In the genomic region with DNA sequence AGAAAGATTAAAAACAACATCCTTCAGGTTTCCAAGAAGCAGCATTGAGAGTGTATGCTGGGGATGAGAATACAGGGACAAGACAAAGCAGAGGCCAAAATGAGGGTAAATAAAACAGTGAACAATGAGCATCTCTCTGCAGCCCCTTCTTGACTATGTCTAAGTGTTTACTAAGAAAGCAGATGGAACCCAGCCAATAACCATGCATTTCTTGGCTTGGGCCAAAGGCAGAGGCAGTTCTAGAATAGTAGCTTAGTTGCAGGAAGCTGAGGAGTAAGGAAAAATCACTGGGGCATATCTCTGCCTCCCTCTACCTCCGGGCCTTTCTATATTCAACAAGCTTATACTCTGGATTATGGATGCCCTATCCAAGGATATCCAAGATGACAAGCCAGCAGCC, we compare ENCODE assay signal across 27 mouse cellular contexts. TPM values are rescaled to one million over a fixed set of nuclear protein-coding genes. Genes with fewer than 3 reads are reported as not detected.
DNase-seq lines count a peak whose midpoint lies in the region; ATAC-seq and TF ChIP-seq lines count a peak whose summit lies in the region.
"Had no signal": no experiment of that assay in that cellular context is flagged by ENCODE, and none has a peak within 500 bp of the region (broad histone marks: within the 10 kb centered on the region; RNA-seq: fewer than 3 reads in every experiment).

No protein-coding gene starts in this region.

- WGBS in embryonic facial prominence, embryonic 14.5 days, result 85% methylated on average over 1 of the region's 1 CpGs
- WGBS in embryonic facial prominence, embryonic 10.5 days, result 90% methylated on average over 1 of the region's 1 CpGs
- WGBS in lung, embryonic 15.5 days, result 67% methylated on average over 1 of the region's 1 CpGs
- WGBS in lung, postnatal 0 days, result 69% methylated on average over 1 of the region's 1 CpGs
- WGBS in midbrain, embryonic 11.5 days, result 97% methylated on average over 1 of the region's 1 CpGs
- 88% methylated on average over 1 of the region's 1 CpGs for WGBS in midbrain, embryonic 10.5 days

- H3K9me3 ChIP-seq in embryonic facial prominence, embryonic 14.5 days (ENCODE audit: control insufficient read depth, low read length), result no peaks in the 10 kb centered on the region
- no peaks in the 10 kb centered on the region for H3K9me3 ChIP-seq in embryonic facial prominence, embryonic 10.5 days
- no peaks in the 10 kb centered on the region for H3K9me3 ChIP-seq in lung, embryonic 15.5 days
- no peaks in the 10 kb centered on the region for H3K9me3 ChIP-seq in lung, postnatal 0 days (ENCODE audit: low read length)
- H3K9me3 ChIP-seq in midbrain, embryonic 11.5 days (ENCODE audit: control insufficient read depth, low read length), result no peaks in the 10 kb centered on the region
- H3K9me3 ChIP-seq in midbrain, embryonic 10.5 days (replicated peaks), result no peaks in the 10 kb centered on the region
- H3K9me3 ChIP-seq: embryonic facial prominence, embryonic 13.5 days; forebrain, embryonic 10.5 days; forebrain, embryonic 15.5 days; hindbrain, embryonic 12.5 days had no signal

- no peak overlapping the region for H3K4me2 ChIP-seq in embryonic facial prominence, embryonic 14.5 days (ENCODE audit: low read depth, low read length)
- H3K4me2 ChIP-seq in lung, embryonic 15.5 days, result no peak overlapping the region
- H3K4me2 ChIP-seq in lung, postnatal 0 days (replicated peaks; ENCODE audit: low read depth, low read length), result no peak overlapping the region
- H3K4me2 ChIP-seq in midbrain, embryonic 11.5 days, result no peak overlapping the region
- H3K4me2 ChIP-seq: embryonic facial prominence, embryonic 13.5 days; forebrain, embryonic 15.5 days; heart, embryonic 11.5 days; hindbrain, embryonic 12.5 days had no signal

- no peaks in the 10 kb centered on the region for H3K27me3 ChIP-seq in embryonic facial prominence, embryonic 14.5 days (replicated peaks; ENCODE audit: control insufficient read depth, insufficient read depth, low read length)
- no peaks in the 10 kb centered on the region for H3K27me3 ChIP-seq in embryonic facial prominence, embryonic 10.5 days (replicated peaks; ENCODE audit: low read depth, poor library complexity, severe bottlenecking)
- H3K27me3 ChIP-seq in lung, embryonic 15.5 days, result no peaks in the 10 kb centered on the region
- no peaks in the 10 kb centered on the region for H3K27me3 ChIP-seq in lung, postnatal 0 days (replicated peaks; ENCODE audit: insufficient read depth, low read length)
- no peaks in the 10 kb centered on the region for H3K27me3 ChIP-seq in midbrain, embryonic 11.5 days (ENCODE audit: control insufficient read depth, insufficient read depth, low read length)
- H3K27me3 ChIP-seq in midbrain, embryonic 10.5 days (ENCODE audit: low read depth, poor library complexity, severe bottlenecking), result no peaks in the 10 kb centered on the region
- H3K27me3 ChIP-seq: embryonic facial prominence, embryonic 13.5 days; forebrain, embryonic 15.5 days; hindbrain, embryonic 12.5 days; Patski had no signal

- TF ChIP-seq CTCF in lung, postnatal 0 days (IDR thresholded peaks at IDR 0.05), result no peak

- TF ChIP-seq EP300 in lung, postnatal 0 days (IDR thresholded peaks at IDR 0.05), result no peak

- peaks cover 7% of the 10 kb centered on the region; the same call in 1 of the 2 replicates for H3K4me1 ChIP-seq in embryonic facial prominence, embryonic 14.5 days (ENCODE audit: control insufficient read depth, insufficient read depth, low read length)
- 0 out of 2 replicates have a peak, but pooled peaks cover 2% of the 10 kb centered on the region for H3K4me1 ChIP-seq in embryonic facial prominence, embryonic 10.5 days
- H3K4me1 ChIP-seq in lung, embryonic 15.5 days, result peaks cover 12% of the 10 kb centered on the region; the same call in 1 of the 2 replicates
- H3K4me1 ChIP-seq in lung, postnatal 0 days (ENCODE audit: insufficient read depth, low read depth, low read length), result no peaks in the 10 kb centered on the region
- no peaks in the 10 kb centered on the region for H3K4me1 ChIP-seq in midbrain, embryonic 11.5 days (ENCODE audit: control insufficient read depth, insufficient read depth, low read length)
- no peaks in the 10 kb centered on the region for H3K4me1 ChIP-seq in midbrain, embryonic 10.5 days
- H3K4me1 ChIP-seq: forebrain, embryonic 10.5 days; forebrain, embryonic 15.5 days; hindbrain, embryonic 12.5 days had no signal

- DNase-seq in embryonic facial prominence, embryonic 14.5 days (ENCODE audit: low spot score), result peak; percentile 31
- no peak for DNase-seq in embryonic facial prominence, embryonic 10.5 days (ENCODE audit: low spot score)
- DNase-seq in kidney, postnatal 10 days, result peak; percentile 11
- DNase-seq in kidney, postnatal 25 days, result no peak
- no peak for DNase-seq in lung, postnatal 0 days (ENCODE audit: low spot score)
- DNase-seq in midbrain, embryonic 11.5 days (ENCODE audit: low spot score, missing footprints), result peak; percentile 56
- no peak for DNase-seq in midbrain, embryonic 10.5 days (ENCODE audit: low spot score)
- DNase-seq: adrenal gland, postnatal 10 days; adrenal gland, postnatal 36 days; cerebellum, adult 11 months; cerebellum, adult 2 months; cerebellum, adult 9-11 months; cerebellum, postnatal 25 days; gastrocnemius, postnatal 10 days; gastrocnemius, postnatal 36 days; heart, adult 11 months had no signal

- ATAC-seq in embryonic facial prominence, embryonic 14.5 days (ENCODE audit: low read depth), result no peak
- ATAC-seq in lung, embryonic 15.5 days (ENCODE audit: borderline replicate concordance, extremely low read depth, low FRiP score, low TSS enrichment), result peak; percentile 68; the same call in 1 of the 2 replicates
- no peak for ATAC-seq in lung, postnatal 0 days
- no peak for ATAC-seq in midbrain, embryonic 11.5 days (ENCODE audit: low FRiP score)
- ATAC-seq: forebrain, embryonic 15.5 days; hindbrain, embryonic 16.5 days; inflammation-experienced regulatory T-cells, adult 6 months; Patski had no signal

- H3K9ac ChIP-seq in embryonic facial prominence, embryonic 14.5 days (ENCODE audit: low read depth, low read length), result no peak overlapping the region
- H3K9ac ChIP-seq in lung, embryonic 15.5 days, result no peak overlapping the region
- H3K9ac ChIP-seq in lung, postnatal 0 days (replicated peaks; ENCODE audit: low read depth), result no peak overlapping the region
- H3K9ac ChIP-seq in midbrain, embryonic 11.5 days (ENCODE audit: low read length), result no peak overlapping the region
- H3K9ac ChIP-seq: embryonic facial prominence, embryonic 13.5 days; forebrain, embryonic 15.5 days; hindbrain, embryonic 12.5 days had no signal

- no peak overlapping the region for H3K27ac ChIP-seq in embryonic facial prominence, embryonic 14.5 days (replicated peaks; ENCODE audit: low read depth, low read length)
- no peak overlapping the region for H3K27ac ChIP-seq in embryonic facial prominence, embryonic 10.5 days (replicated peaks)
- H3K27ac ChIP-seq in lung, embryonic 15.5 days, result no peak overlapping the region
- no peak overlapping the region for H3K27ac ChIP-seq in lung, postnatal 0 days (ENCODE audit: low read length)
- H3K27ac ChIP-seq in midbrain, embryonic 11.5 days (ENCODE audit: low read depth, low read length), result no peak overlapping the region
- no peak overlapping the region for H3K27ac ChIP-seq in midbrain, embryonic 10.5 days (replicated peaks)
- H3K27ac ChIP-seq: embryonic facial prominence, embryonic 13.5 days; forebrain, embryonic 10.5 days; forebrain, embryonic 15.5 days; hindbrain, embryonic 12.5 days had no signal

- no peak overlapping the region for H3K4me3 ChIP-seq in embryonic facial prominence, embryonic 14.5 days (ENCODE audit: low read depth, low read length)
- no peak overlapping the region for H3K4me3 ChIP-seq in embryonic facial prominence, embryonic 10.5 days
- H3K4me3 ChIP-seq in lung, embryonic 15.5 days, result no peak overlapping the region
- no peak overlapping the region for H3K4me3 ChIP-seq in lung, postnatal 0 days (ENCODE audit: low read depth, low read length)
- H3K4me3 ChIP-seq in midbrain, embryonic 11.5 days (ENCODE audit: low read depth, low read length), result no peak overlapping the region
- H3K4me3 ChIP-seq in midbrain, embryonic 10.5 days, result no peak overlapping the region
- H3K4me3 ChIP-seq: embryonic facial prominence, embryonic 13.5 days; forebrain, embryonic 10.5 days; forebrain, embryonic 15.5 days; hindbrain, embryonic 12.5 days had no signal

- no peaks in the 10 kb centered on the region for H3K36me3 ChIP-seq in embryonic facial prominence, embryonic 14.5 days (ENCODE audit: control insufficient read depth, insufficient read depth, low read length)
- no peaks in the 10 kb centered on the region for H3K36me3 ChIP-seq in embryonic facial prominence, embryonic 10.5 days (replicated peaks)
- no peaks in the 10 kb centered on the region for H3K36me3 ChIP-seq in lung, embryonic 15.5 days
- no peaks in the 10 kb centered on the region for H3K36me3 ChIP-seq in lung, postnatal 0 days (ENCODE audit: insufficient read depth, low read length)
- no peaks in the 10 kb centered on the region for H3K36me3 ChIP-seq in midbrain, embryonic 11.5 days (ENCODE audit: control insufficient read depth, insufficient read depth, low read length)
- H3K36me3 ChIP-seq in midbrain, embryonic 10.5 days, result no peaks in the 10 kb centered on the region
- H3K36me3 ChIP-seq: embryonic facial prominence, embryonic 13.5 days; forebrain, embryonic 10.5 days; forebrain, embryonic 15.5 days; hindbrain, embryonic 12.5 days had no signal

RNA-seq across cellular contexts. Expression of a gene that starts 5.8 kb away (rescaled TPM):
- polyA plus RNA-seq in embryonic facial prominence, embryonic 14.5 days (2014; fragmentation: Nextera tagmentation; extraction: Ambion mirVana), result 1.4 TPM in 2 replicates
- 0.11 and 0.12 TPM in 2 replicates for polyA plus RNA-seq in embryonic facial prominence, embryonic 10.5 days (2016; fragmentation: Nextera tagmentation; extraction: Ambion mirVana)
- polyA plus RNA-seq in lung, embryonic 15.5 days (2015; fragmentation: Nextera tagmentation; extraction: Ambion mirVana), result 0.65 and 0.96 TPM in 2 replicates
- polyA plus RNA-seq in lung, postnatal 0 days (2015; fragmentation: Nextera tagmentation; extraction: Ambion mirVana), result 1.2 and 1.3 TPM in 2 replicates
- polyA plus RNA-seq in midbrain, embryonic 11.5 days (2014; fragmentation: Nextera tagmentation; extraction: Ambion mirVana), result 0.37 and 0.44 TPM in 2 replicates
- polyA plus RNA-seq in midbrain, embryonic 10.5 days (2016; fragmentation: Nextera tagmentation; extraction: Ambion mirVana), result 0.10 and 0.17 TPM in 2 replicates
- polyA plus RNA-seq: inflammation-experienced regulatory T-cells, adult 6 months had no signal

RNA-seq across cellular contexts. Expression of a gene that starts 37.3 kb away (rescaled TPM):
- 0.88 and 1.1 TPM in 2 replicates for polyA plus RNA-seq in embryonic facial prominence, embryonic 14.5 days (2014; fragmentation: Nextera tagmentation; extraction: Ambion mirVana)
- polyA plus RNA-seq in embryonic facial prominence, embryonic 10.5 days (2016; fragmentation: Nextera tagmentation; extraction: Ambion mirVana), result 0.62 and 0.68 TPM in 2 replicates
- 1.2 and 1.7 TPM in 2 replicates for polyA plus RNA-seq in lung, embryonic 15.5 days (2015; fragmentation: Nextera tagmentation; extraction: Ambion mirVana)
- polyA plus RNA-seq in lung, postnatal 0 days (2015; fragmentation: Nextera tagmentation; extraction: Ambion mirVana), result 1.1 TPM in 2 replicates
- 0.20 and 0.25 TPM in 2 replicates for polyA plus RNA-seq in midbrain, embryonic 11.5 days (2014; fragmentation: Nextera tagmentation; extraction: Ambion mirVana)
- 0.21 and 0.36 TPM in 2 replicates for polyA plus RNA-seq in midbrain, embryonic 10.5 days (2016; fragmentation: Nextera tagmentation; extraction: Ambion mirVana)
- polyA plus RNA-seq: Patski had no signal

RNA-seq across cellular contexts. Expression of a gene that starts 46.4 kb away (rescaled TPM):
- 0.12 and 0.18 TPM in 2 replicates for polyA plus RNA-seq in embryonic facial prominence, embryonic 14.5 days (2014; fragmentation: Nextera tagmentation; extraction: Ambion mirVana)
- not detected in 2 replicates for polyA plus RNA-seq in embryonic facial prominence, embryonic 10.5 days (2016; fragmentation: Nextera tagmentation; extraction: Ambion mirVana)
- not detected in 2 replicates for polyA plus RNA-seq in lung, embryonic 15.5 days (2015; fragmentation: Nextera tagmentation; extraction: Ambion mirVana)
- polyA plus RNA-seq in lung, postnatal 0 days (2015; fragmentation: Nextera tagmentation; extraction: Ambion mirVana), result not detected in 2 replicates
- polyA plus RNA-seq in midbrain, embryonic 11.5 days (2014; fragmentation: Nextera tagmentation; extraction: Ambion mirVana), result not detected in 2 replicates
- polyA plus RNA-seq in midbrain, embryonic 10.5 days (2016; fragmentation: Nextera tagmentation; extraction: Ambion mirVana), result not detected in 2 replicates
- polyA plus RNA-seq: cerebellum, adult 2 months; embryonic facial prominence, embryonic 13.5 days; forebrain, embryonic 15.5 days; heart, embryonic 11.5 days; heart, embryonic 14.5 days; heart, postnatal 0 days; hindbrain, embryonic 12.5 days; hindbrain, embryonic 16.5 days; inflammation-experienced regulatory T-cells, adult 6 months had no signal

RNA-seq across cellular contexts. Expression of a gene that starts 53.1 kb away (rescaled TPM):
- polyA plus RNA-seq in embryonic facial prominence, embryonic 14.5 days (2014; fragmentation: Nextera tagmentation; extraction: Ambion mirVana), result 0.89 TPM in 1 of 2 replicates, not detected in the other
- not detected in 2 replicates for polyA plus RNA-seq in embryonic facial prominence, embryonic 10.5 days (2016; fragmentation: Nextera tagmentation; extraction: Ambion mirVana)
- polyA plus RNA-seq in lung, embryonic 15.5 days (2015; fragmentation: Nextera tagmentation; extraction: Ambion mirVana), result not detected in 2 replicates
- not detected in 2 replicates for polyA plus RNA-seq in lung, postnatal 0 days (2015; fragmentation: Nextera tagmentation; extraction: Ambion mirVana)
- polyA plus RNA-seq in midbrain, embryonic 11.5 days (2014; fragmentation: Nextera tagmentation; extraction: Ambion mirVana), result not detected in 2 replicates
- not detected in 2 replicates for polyA plus RNA-seq in midbrain, embryonic 10.5 days (2016; fragmentation: Nextera tagmentation; extraction: Ambion mirVana)
- polyA plus RNA-seq: cerebellum, adult 2 months; embryonic facial prominence, embryonic 13.5 days; forebrain, embryonic 10.5 days; forebrain, embryonic 15.5 days; heart, embryonic 11.5 days; heart, embryonic 14.5 days; heart, postnatal 0 days; hindbrain, embryonic 12.5 days; hindbrain, embryonic 16.5 days; inflammation-experienced regulatory T-cells, adult 6 months; Patski had no signal

Comparison
In these comparisons a context has a peak if more than half of its experiments do, and no peak if none do; other contexts are left out.
1. DNase-seq: peak in embryonic facial prominence, embryonic 14.5 days (single experiment), kidney, postnatal 10 days (single experiment) and midbrain, embryonic 11.5 days (single experiment); none in embryonic facial prominence, embryonic 10.5 days (single experiment), kidney, postnatal 25 days (0 of 2), lung, postnatal 0 days (single experiment) and midbrain, embryonic 10.5 days (single experiment).